Mouse (Mus musculus) heart, postnatal 0 days (tissue): ENCODE measurements around the gene Hist1h2bh. TPM values are rescaled to one million over a fixed set of nuclear protein-coding genes. Genes with fewer than 3 reads are reported as not detected.
A peak's percentile ranks its signal among the peaks of the same experiment; 100 is the strongest.
"Not testable (repeated sequence)": the region's sequence is repeated elsewhere in the genome, so short reads cannot be mapped to it uniquely, and the experiment has no call there.

Experiments used
- ATAC-seq: fragments of 200-750 bp; cut with Nextera tagmentation; 2 replicates; pipeline ENCODE4 v1.8.0; 2017; ENCODE audit warnings: low read depth, moderate number of reproducible peaks, moderate library complexity; ENCODE audit not compliant: insufficient read depth
- DNase-seq: peaks from one replicate; pipeline ENCODE4 v3.0.0-alpha.2; 2016; ENCODE audit warnings: low spot score
- H3K27ac ChIP-seq: fragments of 300-500 bp; sonication (generic); 2 replicates; pipeline ENCODE4 v1.5.1; 2014; ENCODE audit warnings: low read depth, mild to moderate bottlenecking
- H3K27me3 ChIP-seq: fragments of 300-500 bp; sonication (generic); 2 replicates; pipeline ENCODE4 v1.6.1; 2014; ENCODE audit warnings: low read length, mixed read lengths; ENCODE audit not compliant: control insufficient read depth, insufficient read depth
- H3K36me3 ChIP-seq: fragments of 300-500 bp; sonication (generic); replicated peaks from 2 replicates; pipeline ENCODE4 v1.6.1; 2014; ENCODE audit warnings: low read length, mixed read lengths; ENCODE audit not compliant: control insufficient read depth, insufficient read depth
- H3K4me1 ChIP-seq: fragments of 300-500 bp; sonication (generic); 2 replicates; pipeline ENCODE4 v1.6.1; 2014; ENCODE audit warnings: antibody characterized with exemption; ENCODE audit not compliant: control insufficient read depth, insufficient read depth
- H3K4me2 ChIP-seq: fragments of 300-500 bp; sonication (generic); 2 replicates; pipeline ENCODE4 v1.6.1; 2014; ENCODE audit warnings: low read depth, mild to moderate bottlenecking, low read length, moderate library complexity
- H3K4me3 ChIP-seq: fragments of 300-500 bp; sonication (generic); 2 replicates; pipeline ENCODE4 v1.5.1; 2014; ENCODE audit warnings: low read depth, low read length
- H3K9ac ChIP-seq: fragments of 300-500 bp; sonication (generic); replicated peaks from 2 replicates; pipeline ENCODE4 v1.6.1; 2014; ENCODE audit warnings: low read depth, low read length, mixed read lengths
- H3K9me3 ChIP-seq: fragments of 300-500 bp; sonication (generic); replicated peaks from 2 replicates; pipeline ENCODE4 v1.6.1; 2016; ENCODE audit warnings: low read length; ENCODE audit not compliant: control insufficient read depth
- CTCF ChIP-seq: IDR thresholded peaks from 2 replicates; pipeline ENCODE4 v1.5.1; 2016; ENCODE audit warnings: antibody characterized with exemption, control low read depth, low read depth
- EP300 ChIP-seq: IDR thresholded peaks from 2 replicates; pipeline ENCODE4 v1.6.1; 2016; ENCODE audit warnings: antibody characterized with exemption, low read depth
- WGBS: fragments of 180-500 bp; shearing (Covaris S2); extraction: QIAGEN DNeasy Blood & Tissue Kit; methylation state at CpG from one replicate; pipeline ENCODE4 v1.1.7; 2014; 5-methylcytosine and 5-hydroxymethylcytosine counted together
- polyA plus RNA-seq: library from polyadenylated mRNA; unstranded; fragments of >200 nt; fragmentation: Nextera tagmentation; extraction: Ambion mirVana; gene quantifications from 2 replicates; pipeline ENCODE4 v1.2.1, GENCODE M21; 2015
- total RNA-seq: library from RNA; depleted of rRNA; stranded (reverse); fragments of >200 nt; gene quantifications from 2 replicates; pipeline ENCODE4 v1.2.3, GENCODE M21; 2014; ENCODE audit warnings: low replicate concordance

Gene Hist1h2bh
- total and polyA plus RNA-seq, 2 experiments from 2014 or later = 0.31 to 82.5 TPM

DNA sequence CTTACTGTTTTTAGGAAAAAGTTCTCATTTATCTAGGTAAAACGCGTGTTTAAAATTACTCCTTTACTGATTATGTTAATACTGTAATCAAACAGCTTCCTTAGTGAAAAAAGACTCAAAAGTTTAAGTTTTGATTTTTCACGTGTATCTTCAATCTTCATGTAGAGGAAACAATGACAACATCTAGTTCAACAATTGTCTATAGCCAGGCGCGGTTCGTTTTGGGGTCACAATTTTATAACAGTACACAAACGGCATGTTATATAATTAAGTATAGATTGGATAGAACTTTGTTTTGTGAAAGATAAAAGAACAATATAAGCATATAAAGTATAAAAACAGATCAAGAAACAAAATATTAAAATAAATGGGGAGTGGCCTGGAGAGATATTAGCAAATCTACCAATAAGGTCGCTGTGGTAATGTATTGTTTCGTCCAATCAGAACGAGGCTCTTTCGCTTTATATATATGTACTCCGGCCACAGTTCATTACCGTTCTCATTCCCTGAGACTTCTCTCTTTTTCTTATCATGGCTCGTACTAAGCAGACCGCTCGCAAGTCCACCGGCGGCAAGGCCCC lies 32.2 kb upstream of the Hist1h2bh start, which contains the start of gene Hist1h3d:
Gene Hist1h3d, plus strand, starts transcription at position 493 of the 581 bp plus-strand sequence.
- peak; percentile 90 for DNase-seq
- 2% methylated on average over 18 of the region's 18 CpGs for WGBS

GRCm38 (mm10) chr13:23574546-23575170 lies 31.5 kb upstream of the Hist1h2bh start:
- WGBS = 10% methylated on average over 5 of the region's 39 CpGs
- H3K36me3 ChIP-seq, DNase-seq, ATAC-seq, H3K27me3 ChIP-seq, H3K9me3 ChIP-seq, H3K9ac ChIP-seq: not testable (repeated sequence)
- Histone ChIP-seq H3K27ac (peak overlapping the region; percentile 71; the same call in 1 of the 2 replicates), H3K4me1 (peaks cover 16% of the 10 kb centered on the region; the same call in 1 of the 2 replicates), H3K4me3 (peak overlapping the region; percentile 51), H3K4me2 (peak overlapping the region; percentile 53; the same call in 1 of the 2 replicates)

More for the DNA sequence above, 32.2 kb upstream of the Hist1h2bh start, which contains the start of gene Hist1h3d:
- peak within 1 kb of the TSS; percentile 53 for H3K4me2 ChIP-seq
- peak within 1 kb of the TSS; percentile 37 for H3K4me3 ChIP-seq
- H3K27ac ChIP-seq = peak within 1 kb of the TSS; percentile 71
- peak; percentile 45; the same call in 1 of the 2 replicates for ATAC-seq
- H3K27me3 ChIP-seq = no peaks in the 10 kb centered on the region
- peak within 1 kb of the TSS; percentile 53 for H3K9ac ChIP-seq
- H3K36me3 ChIP-seq = no peaks in the 10 kb centered on the region
- TF ChIP-seq CTCF = no peak
- TF ChIP-seq EP300 = no peak
- no peaks in the 10 kb centered on the region for H3K9me3 ChIP-seq
- peaks cover 16% of the 10 kb centered on the region; the same call in 1 of the 2 replicates for H3K4me1 ChIP-seq

DNA sequence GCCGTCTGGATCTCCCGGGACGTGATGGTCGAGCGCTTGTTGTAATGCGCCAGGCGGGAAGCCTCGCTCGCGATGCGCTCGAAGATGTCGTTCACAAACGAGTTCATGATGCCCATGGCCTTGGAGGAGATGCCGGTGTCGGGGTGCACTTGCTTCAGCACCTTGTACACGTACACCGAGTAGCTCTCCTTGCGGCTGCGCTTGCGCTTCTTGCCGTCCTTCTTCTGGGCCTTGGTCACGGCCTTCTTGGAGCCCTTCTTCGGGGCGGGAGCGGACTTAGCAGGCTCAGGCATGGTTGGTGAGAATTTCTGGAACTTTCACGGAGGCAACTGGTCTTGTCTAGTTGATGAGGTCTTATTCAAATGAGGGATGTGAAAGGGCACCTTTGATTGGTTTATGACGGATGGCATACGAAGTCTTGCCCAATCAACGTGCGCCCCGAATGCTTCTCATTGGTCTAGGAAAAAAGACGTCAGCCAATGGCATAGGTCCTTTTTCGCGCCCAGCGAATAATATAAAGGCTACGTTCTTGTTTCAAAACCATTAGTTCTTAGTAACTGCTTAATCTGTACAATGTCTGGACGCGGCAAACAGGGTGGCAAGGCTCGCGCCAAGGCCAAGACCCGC lies 30.8 kb upstream of the Hist1h2bh start, which contains the start of the genes Hist1h2bf and Hist1h2ad:
Gene Hist1h2bf, minus strand, starts transcription at position 299 of the 627 bp plus-strand sequence.
Gene Hist1h2ad, plus strand, starts transcription at position 484 of the 627 bp plus-strand sequence.
- peak within 1 kb of the TSS; percentile 76 for H3K27ac ChIP-seq
- ATAC-seq (peak; percentile 81), DNase-seq (peak; percentile 97)
- not testable (repeated sequence) for H3K27me3 ChIP-seq, H3K36me3 ChIP-seq, H3K9me3 ChIP-seq
- H3K4me2 ChIP-seq = peak within 1 kb of the TSS; percentile 62
- H3K4me3 ChIP-seq = peak within 1 kb of the TSS; percentile 51
- H3K9ac ChIP-seq = peak within 1 kb of the TSS; percentile 59; the same call in 1 of the 2 replicates
- peak; percentile 90 for TF ChIP-seq EP300
- 3% methylated on average over 31 of the region's 42 CpGs for WGBS
- H3K4me1 ChIP-seq = peaks cover 16% of the 10 kb centered on the region; the same call in 1 of the 2 replicates

GRCm38 (mm10) chr13:23573034-23573897 lies 30.1 kb upstream of the Hist1h2bh start:
- H3K9ac ChIP-seq = peak overlapping the region; percentile 59; the same call in 1 of the 2 replicates
- H3K27ac ChIP-seq = peak overlapping the region; percentile 97
- H3K4me2 ChIP-seq = peak overlapping the region; percentile 62
- 25% methylated on average over 17 of the region's 20 CpGs for WGBS
- not testable (repeated sequence) for ATAC-seq, H3K27me3 ChIP-seq, DNase-seq, H3K36me3 ChIP-seq, H3K9me3 ChIP-seq
- peak overlapping the region; percentile 51 for H3K4me3 ChIP-seq
- peaks cover 16% of the 10 kb centered on the region; the same call in 1 of the 2 replicates for H3K4me1 ChIP-seq
